11 mouse cellular contexts compared by ENCODE assay signal in genomic region chr5:30943004-30943403, GRCm38 (mm10). TPM values are rescaled to one million over a fixed set of nuclear protein-coding genes. Genes with fewer than 3 reads are reported as not detected.
A peak's percentile ranks its signal among the peaks of the same experiment; 100 is the strongest.
DNase-seq lines count a peak whose midpoint lies in the region; ATAC-seq lines count a peak whose summit lies in the region.
"Had no signal": no experiment of that assay in that cellular context is flagged by ENCODE, and none has a peak within 500 bp of the region (broad histone marks: within the 10 kb centered on the region; RNA-seq: fewer than 3 reads in every experiment).

No protein-coding gene starts in this region.

- 0 out of 2 replicates have a peak, but pooled peaks cover 7% of the 10 kb centered on the region for H3K4me1 ChIP-seq in kidney, embryonic 14.5 days (ENCODE audit: control insufficient read depth, insufficient read depth, low read length)

- no peak for ATAC-seq in kidney, embryonic 14.5 days (ENCODE audit: low FRiP score, low TSS enrichment)

- no peak overlapping the region for H3K9ac ChIP-seq in kidney, embryonic 14.5 days (ENCODE audit: low read depth, low read length)
- H3K9ac ChIP-seq: embryonic facial prominence, embryonic 15.5 days had no signal

- peaks cover 5% of the 10 kb centered on the region; the same call in 1 of the 2 replicates for H3K27me3 ChIP-seq in kidney, embryonic 14.5 days (ENCODE audit: control insufficient read depth, insufficient read depth, low read length)

- no peak overlapping the region for H3K4me2 ChIP-seq in kidney, embryonic 14.5 days (replicated peaks; ENCODE audit: low read depth, low read length)
- H3K4me2 ChIP-seq: embryonic facial prominence, embryonic 15.5 days had no signal

- no peak overlapping the region for H3K4me3 ChIP-seq in kidney, embryonic 14.5 days (ENCODE audit: low read length)
- H3K4me3 ChIP-seq: embryonic facial prominence, embryonic 15.5 days; myocyte had no signal

- H3K27ac ChIP-seq in kidney, embryonic 14.5 days (ENCODE audit: low read depth, low read length) = no peak overlapping the region
- H3K27ac ChIP-seq: embryonic facial prominence, embryonic 15.5 days had no signal

- no peaks in the 10 kb centered on the region for H3K9me3 ChIP-seq in kidney, embryonic 14.5 days (ENCODE audit: control insufficient read depth, low read length)
- H3K9me3 ChIP-seq: embryonic facial prominence, embryonic 15.5 days had no signal

- 93% methylated on average over 2 of the region's 2 CpGs for WGBS in kidney, embryonic 14.5 days

- DNase-seq in kidney, adult 11 months = peak; percentile 40
- DNase-seq in 3T3-L1 (ENCODE audit: low read depth, low spot score) (peak; percentile 43), ES-CJ7 (ENCODE audit: low read depth, low spot score) (peak; percentile 60)
- DNase-seq in kidney, postnatal 10 days = peak; percentile 53
- no peak for DNase-seq in adrenal gland, adult 2 months
- DNase-seq in cerebellum, postnatal 4 days (ENCODE audit: low spot score in 2 of 2) = no peak
- DNase-seq in left cerebral cortex, adult 18-20 months (ENCODE audit: low spot score in 2 of 2) = no peak

- H3K36me3 ChIP-seq in kidney, embryonic 14.5 days (ENCODE audit: control insufficient read depth, insufficient read depth, low read length) = no peaks in the 10 kb centered on the region
- H3K36me3 ChIP-seq: embryonic facial prominence, embryonic 15.5 days had no signal

RNA-seq across cellular contexts. Expression of gene Cgref1, which starts 2.4 kb away (rescaled TPM):
- polyA plus RNA-seq in kidney, embryonic 14.5 days (2014; fragmentation: Nextera tagmentation; extraction: Ambion mirVana) = 7.5 and 10.4 TPM in 2 replicates
- 1 to 10 TPM in 1 of 2 experiments, under 1 TPM in 1; 0.58 to 2.5 TPM for total RNA-seq in adrenal gland, adult 2 months (2021)
- polyA plus RNA-seq in adrenal gland, adult 2 months (2012; rRNA removed) = 1.5 and 2.0 TPM in 2 replicates
- total RNA-seq in left cerebral cortex, adult 18-20 months (2021) = 10 to 100 TPM; 26.1 to 28.6 TPM
- total RNA-seq: hematopoietic stem cell, adult 5-6 weeks had no signal

RNA-seq across cellular contexts. Expression of gene Preb, which starts 17.2 kb away (rescaled TPM):
- polyA plus RNA-seq in kidney, embryonic 14.5 days (2014; fragmentation: Nextera tagmentation; extraction: Ambion mirVana) = 97.6 and 99.5 TPM in 2 replicates
- total RNA-seq in adrenal gland, adult 2 months (2021) = 100 to 1,000 TPM; 119 to 126 TPM
- 284 TPM in 2 replicates for polyA plus RNA-seq in adrenal gland, adult 2 months (2012; rRNA removed)
- total RNA-seq in left cerebral cortex, adult 18-20 months (2021) = 100 to 1,000 TPM; 121 to 133 TPM

RNA-seq across cellular contexts. Expression of gene Khk, which starts 21.8 kb away (rescaled TPM):
- polyA plus RNA-seq in kidney, embryonic 14.5 days (2014; fragmentation: Nextera tagmentation; extraction: Ambion mirVana) = 29.7 and 31.4 TPM in 2 replicates
- total RNA-seq in adrenal gland, adult 2 months (2021) = 10 to 100 TPM; 37.2 to 44.3 TPM
- polyA plus RNA-seq in adrenal gland, adult 2 months (2012; rRNA removed) = 43.9 and 60.3 TPM in 2 replicates
- 10 to 100 TPM; 15.8 to 19.3 TPM for total RNA-seq in left cerebral cortex, adult 18-20 months (2021)

RNA-seq across cellular contexts. Expression of gene Tcf23, which starts 25.5 kb away (rescaled TPM):
- polyA plus RNA-seq in kidney, embryonic 14.5 days (2014; fragmentation: Nextera tagmentation; extraction: Ambion mirVana) = 0.51 and 0.83 TPM in 2 replicates
- 1 to 10 TPM; 1.3 TPM for total RNA-seq in adrenal gland, adult 2 months (2021)
- polyA plus RNA-seq in adrenal gland, adult 2 months (2012; rRNA removed) = 0.77 and 0.78 TPM in 2 replicates
- under 1 TPM; 0.14 to 0.16 TPM for total RNA-seq in left cerebral cortex, adult 18-20 months (2021)
- total RNA-seq: hematopoietic stem cell, adult 5-6 weeks had no signal

RNA-seq across cellular contexts. Expression of gene Emilin1, which starts 29.8 kb away (rescaled TPM):
- 170 and 191 TPM in 2 replicates for polyA plus RNA-seq in kidney, embryonic 14.5 days (2014; fragmentation: Nextera tagmentation; extraction: Ambion mirVana)
- 10 to 100 TPM; 40.3 to 62.0 TPM for total RNA-seq in adrenal gland, adult 2 months (2021)
- polyA plus RNA-seq in adrenal gland, adult 2 months (2012; rRNA removed) = 64.1 and 75.1 TPM in 2 replicates
- total RNA-seq in left cerebral cortex, adult 18-20 months (2021) = 1 to 10 TPM; 2.6 to 3.6 TPM

Comparison
In these comparisons a context has a peak if more than half of its experiments do, and no peak if none do; other contexts are left out.
1. DNase-seq: peak in kidney, adult 11 months (single experiment), 3T3-L1 (single experiment), ES-CJ7 (single experiment) and kidney, postnatal 10 days (single experiment); none in adrenal gland, adult 2 months (single experiment), cerebellum, postnatal 4 days (0 of 2) and left cerebral cortex, adult 18-20 months (0 of 2).
2. RNA of gene Cgref1, which starts 2.4 kb away (total RNA-seq): 26.1 to 28.6 TPM in left cerebral cortex, adult 18-20 months; 0.58 to 2.5 TPM in adrenal gland, adult 2 months; every median in the first group is over 4 times any median in the second.